Mouse (Mus musculus) heart, postnatal 4 days (tissue): ENCODE measurements around the gene Msrb1. TPM values are rescaled to one million over a fixed set of nuclear protein-coding genes. Genes with fewer than 3 reads are reported as not detected.
"Not testable (repeated sequence)": the region's sequence is repeated elsewhere in the genome, so short reads cannot be mapped to it uniquely, and the experiment has no call there.

Source experiments
- DNase-seq: peaks from one replicate; pipeline ENCODE4 v3.0.0; 2021
- total RNA-seq, 2 experiments: library from RNA; stranded (reverse); gene quantifications; 2 replicates each; pipeline ENCODE4 v1.2.3; 2021

Gene Msrb1
- total RNA-seq, 2 experiments from 2014 or later, result 74.4 to 83.3 TPM

DNA sequence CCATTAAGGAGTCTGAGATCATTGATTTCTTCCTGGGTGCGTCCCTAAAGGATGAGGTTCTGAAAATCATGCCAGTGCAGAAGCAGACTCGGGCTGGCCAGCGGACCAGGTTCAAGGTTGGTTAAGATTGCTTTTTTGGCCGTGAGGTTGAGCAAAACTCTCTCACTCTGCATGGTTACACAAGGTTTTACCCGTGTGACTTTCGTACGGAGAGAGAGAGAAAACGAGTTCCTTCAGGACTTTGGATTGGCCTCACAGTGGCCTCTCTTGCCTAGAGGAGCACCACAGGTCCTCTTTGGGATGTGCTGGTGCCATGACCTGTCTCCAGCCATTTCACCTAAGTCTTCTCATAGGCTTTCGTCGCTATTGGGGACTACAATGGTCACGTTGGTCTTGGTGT, 15.8 kb upstream of the Msrb1 start:
- DNase-seq, result not testable (repeated sequence)

DNA sequence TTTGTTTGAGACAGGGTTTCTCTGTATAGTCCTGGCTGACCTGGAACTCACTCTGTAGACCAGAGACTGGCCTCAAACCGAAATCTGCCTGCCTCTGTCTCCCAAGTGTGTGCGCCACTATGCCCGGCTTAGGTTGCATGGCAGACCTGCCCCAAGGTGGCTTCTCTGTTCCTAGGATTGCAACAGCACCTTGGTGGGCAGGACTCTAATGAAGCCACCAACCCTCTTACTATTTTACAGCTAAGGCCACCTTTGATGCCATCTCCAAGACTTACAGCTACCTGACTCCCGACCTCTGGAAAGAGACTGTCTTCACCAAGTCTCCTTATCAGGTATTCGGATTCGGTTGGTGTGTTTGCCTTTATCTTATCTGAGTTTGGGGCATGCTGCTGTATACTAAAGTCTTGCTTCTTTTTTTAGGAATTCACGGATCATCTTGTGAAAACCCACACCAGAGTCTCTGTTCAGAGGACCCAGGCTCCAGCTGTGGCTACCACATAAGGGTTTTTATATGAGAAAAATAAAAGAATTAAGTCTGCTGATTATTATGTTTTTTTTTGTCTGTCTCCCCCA, 15.0 kb upstream of the Msrb1 start:
- not testable (repeated sequence) for DNase-seq

DNA sequence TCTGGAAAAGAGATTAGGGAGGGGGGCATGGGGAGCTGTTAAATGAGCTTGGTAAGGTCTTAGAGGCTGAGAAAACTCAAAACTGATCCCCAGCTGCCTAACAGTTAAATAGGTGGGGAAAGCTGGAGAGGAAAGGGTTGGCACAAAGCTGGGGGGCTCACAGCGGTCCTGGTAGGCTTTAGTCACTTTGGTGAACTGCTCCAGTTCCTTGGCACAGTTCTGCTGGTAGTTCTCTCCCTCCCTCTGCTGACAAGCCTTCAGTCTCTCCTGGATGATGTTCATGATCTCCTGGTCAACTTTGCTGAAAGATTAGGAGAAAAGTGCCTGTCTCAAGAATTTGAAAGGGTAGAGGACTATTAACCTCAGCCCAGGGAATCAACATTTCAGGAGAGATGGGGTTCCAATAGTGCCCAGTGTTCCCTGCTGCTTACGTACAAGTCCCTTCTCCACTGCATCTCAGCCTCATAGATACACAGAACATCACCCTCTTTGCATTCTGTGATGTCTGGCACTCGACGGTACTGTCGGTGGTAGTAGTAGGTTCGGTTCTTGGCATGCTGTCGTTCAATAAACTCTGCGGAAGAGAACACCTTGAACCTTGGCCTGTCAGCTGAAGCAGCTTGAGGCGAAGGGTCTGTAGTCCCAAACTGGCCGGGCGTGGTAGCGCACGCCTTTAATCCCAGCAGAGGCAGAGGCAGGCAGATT, 14.1 kb upstream of the Msrb1 start:
- no peak for DNase-seq

DNA sequence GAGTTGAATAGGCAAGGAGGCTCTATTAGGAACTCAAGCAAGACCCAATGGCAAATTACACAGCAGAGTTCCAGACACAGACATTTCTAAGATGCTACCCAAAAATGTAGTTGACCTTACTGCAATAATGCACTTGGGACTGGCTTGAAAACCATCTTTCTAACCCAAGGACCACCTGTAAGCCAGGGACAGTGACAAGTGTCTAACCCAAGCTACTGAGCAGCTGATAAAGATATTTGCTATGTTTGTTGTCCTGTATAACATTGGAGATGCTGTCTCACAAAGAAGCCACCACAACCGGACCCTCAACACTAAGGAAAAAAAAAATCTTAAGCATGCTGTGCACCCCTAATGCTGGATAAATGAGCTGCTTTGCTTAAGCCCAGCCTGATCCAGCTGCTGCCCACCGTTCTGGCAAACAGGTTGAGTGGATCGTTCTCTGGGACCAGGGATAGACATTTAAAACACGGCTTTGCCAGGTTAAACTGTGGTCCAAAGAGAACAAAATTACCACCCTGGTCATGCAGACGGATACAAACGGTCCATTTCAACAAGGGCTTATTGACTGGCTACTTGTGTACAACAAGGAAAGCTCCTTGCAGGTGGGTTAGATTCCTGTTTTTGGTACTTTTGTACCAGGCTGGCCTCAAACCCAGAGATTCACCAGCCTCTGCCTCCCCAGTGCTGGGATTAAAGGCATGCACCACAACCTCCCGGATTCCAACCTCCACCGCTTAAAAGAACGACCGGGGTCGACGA, 13.1 kb upstream of the Msrb1 start:
- no peak for DNase-seq

- DNase-seq, result no peak
These were observed 12.6 kb upstream of the Msrb1 start for GRCm38 (mm10) chr17:24723881-24724180.

DNA sequence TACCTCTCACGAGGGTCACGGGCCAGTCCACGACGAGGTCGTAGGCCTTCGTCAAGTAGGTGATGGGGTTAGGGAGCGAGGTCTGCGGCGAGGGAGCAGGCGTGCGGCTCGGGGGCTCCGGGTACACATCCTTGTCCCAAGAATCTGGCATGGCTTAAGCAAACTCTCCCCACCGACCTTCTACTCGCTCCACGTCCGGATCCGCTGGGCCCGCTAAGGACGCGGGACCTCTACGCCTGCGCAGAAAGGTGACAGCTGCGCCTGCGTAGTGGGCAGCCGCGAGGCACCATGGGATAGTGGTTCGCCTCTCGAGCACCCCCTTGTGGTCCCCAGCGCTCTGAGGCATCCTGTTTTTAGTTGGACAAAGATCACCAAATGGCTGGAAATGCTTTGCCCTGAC, 12.3 kb upstream of the Msrb1 start, which contains the start of gene Ndufb10:
Ndufb10 (minus strand) TSS at position 295 of the 400 bp plus-strand sequence.
- DNase-seq, result peak; percentile 99

GRCm38 (mm10) chr17:24725637-24726390, 10.6 kb upstream of the Msrb1 start:
- DNase-seq, result no peak

DNA sequence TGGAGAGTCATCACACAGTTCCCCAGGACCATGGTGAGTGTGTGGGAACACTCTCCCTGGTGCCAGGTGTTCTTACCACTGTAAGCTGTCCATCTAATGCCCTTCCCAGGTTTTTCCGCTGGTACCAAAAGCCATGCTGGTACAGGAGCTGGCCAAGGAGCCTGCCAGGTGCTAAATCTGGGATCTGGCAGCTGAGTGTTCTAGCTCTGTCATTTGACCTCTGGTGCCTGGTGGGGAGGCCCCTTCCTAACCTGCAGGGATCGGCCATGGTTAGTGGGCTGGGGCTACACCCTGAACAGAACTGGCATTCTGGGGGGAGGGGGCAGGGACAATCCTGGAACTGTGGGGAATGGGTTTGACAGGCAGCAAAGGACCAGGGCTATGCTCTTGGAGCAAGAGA, 8.8 kb upstream of the Msrb1 start, which contains the start of gene Rpl3l:
Rpl3l (plus strand) TSS at position 203 of the 400 bp plus-strand sequence.
- peak; percentile 37 for DNase-seq

DNA sequence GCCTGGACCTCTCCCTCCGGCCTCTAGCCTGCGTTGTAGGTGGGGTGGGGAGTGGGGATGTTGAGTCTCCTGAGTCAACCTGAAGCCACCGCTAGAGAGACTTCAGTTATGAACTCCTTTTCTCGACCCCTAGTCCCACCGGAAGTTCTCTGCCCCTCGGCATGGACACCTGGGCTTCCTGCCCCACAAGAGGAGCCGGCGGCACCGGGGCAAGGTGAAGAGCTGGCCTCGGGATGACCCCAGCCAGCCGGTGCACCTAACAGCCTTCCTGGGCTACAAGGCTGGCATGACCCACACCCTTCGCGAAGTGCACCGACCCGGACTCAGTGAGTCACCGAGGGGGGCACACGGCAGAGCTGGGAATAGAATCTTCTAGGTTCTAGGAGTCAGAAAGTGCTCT, 8.3 kb upstream of the Msrb1 start:
- DNase-seq, result no peak

GRCm38 (mm10) chr17:24729067-24729466, 7.4 kb upstream of the Msrb1 start:
- DNase-seq, result peak; percentile 56

- DNase-seq, result no peak
These were observed 5.7 kb upstream of the Msrb1 start for GRCm38 (mm10) chr17:24730787-24731186.

- DNase-seq, result peak; percentile 68
These were observed 4.1 kb upstream of the Msrb1 start for GRCm38 (mm10) chr17:24732233-24732935.

- DNase-seq, result no peak
These were observed 2.9 kb upstream of the Msrb1 start for GRCm38 (mm10) chr17:24733434-24734050.

DNA sequence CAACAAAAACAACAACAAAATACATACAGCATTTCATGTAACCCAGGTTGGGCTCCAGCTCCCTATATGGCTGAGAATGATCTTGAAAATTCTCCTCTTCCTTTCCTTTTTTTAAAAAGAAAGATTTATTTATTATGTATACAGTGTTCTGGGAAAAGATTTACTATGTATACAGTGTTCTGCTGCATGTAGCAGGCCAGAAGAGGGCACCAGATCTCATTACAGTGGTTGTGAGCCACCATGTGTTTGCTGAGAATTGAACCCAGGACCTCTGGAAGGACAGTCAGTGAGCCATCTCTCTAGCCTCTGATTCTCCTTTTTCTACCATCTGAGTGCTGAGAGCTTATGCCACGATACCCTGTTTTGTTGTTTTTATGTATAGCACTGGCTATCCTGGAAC, 1.9 kb upstream of the Msrb1 start:
- DNase-seq, result no peak

- DNase-seq, result no peak
These were observed 996 bp upstream of the Msrb1 start for GRCm38 (mm10) chr17:24735446-24735845.

- no peak for DNase-seq
These were observed 831 bp downstream of the Msrb1 start for GRCm38 (mm10) chr17:24737135-24737810.

- no peak for DNase-seq
These were observed 1.8 kb downstream of the Msrb1 start for GRCm38 (mm10) chr17:24738238-24738637.

DNA sequence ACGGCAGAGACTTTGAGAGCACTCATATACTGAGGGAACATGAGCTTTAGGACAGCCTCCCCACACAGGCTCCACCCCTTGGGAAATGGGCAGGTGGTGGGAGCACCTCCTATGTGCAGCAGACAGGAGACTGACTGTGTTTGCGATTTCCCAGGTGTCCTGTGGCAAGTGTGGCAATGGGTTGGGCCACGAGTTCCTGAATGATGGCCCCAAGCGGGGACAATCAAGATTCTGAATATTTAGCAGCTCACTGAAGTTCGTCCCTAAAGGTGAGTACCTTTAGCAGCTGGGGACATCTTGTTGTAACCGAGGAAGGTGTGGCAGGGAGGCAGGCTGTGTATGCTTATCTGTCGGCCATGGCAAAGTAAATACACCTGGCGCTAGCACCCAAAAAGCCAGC, 3.5 kb downstream of the Msrb1 start:
- DNase-seq, result no peak

GRCm38 (mm10) chr17:24742307-24742706, 5.9 kb downstream of the Msrb1 start:
- DNase-seq, result no peak

- DNase-seq, result no peak
These were observed 7.5 kb downstream of the Msrb1 start for GRCm38 (mm10) chr17:24743896-24744295.

GRCm38 (mm10) chr17:24744381-24744780, 7.9 kb downstream of the Msrb1 start:
- DNase-seq, result no peak
